Mouse (Mus musculus): ENCODE measurements around the gene Spata22. TPM values are rescaled to one million over a fixed set of nuclear protein-coding genes. Genes with fewer than 3 reads are reported as not detected.
"Not testable (repeated sequence)": the region's sequence is repeated elsewhere in the genome, so short reads cannot be mapped to it uniquely, and the experiment has no call there.

Spata22 gene
- polyA plus RNA-seq, 1 experiment from 2014 or later, result 0.29 TPM

DNA sequence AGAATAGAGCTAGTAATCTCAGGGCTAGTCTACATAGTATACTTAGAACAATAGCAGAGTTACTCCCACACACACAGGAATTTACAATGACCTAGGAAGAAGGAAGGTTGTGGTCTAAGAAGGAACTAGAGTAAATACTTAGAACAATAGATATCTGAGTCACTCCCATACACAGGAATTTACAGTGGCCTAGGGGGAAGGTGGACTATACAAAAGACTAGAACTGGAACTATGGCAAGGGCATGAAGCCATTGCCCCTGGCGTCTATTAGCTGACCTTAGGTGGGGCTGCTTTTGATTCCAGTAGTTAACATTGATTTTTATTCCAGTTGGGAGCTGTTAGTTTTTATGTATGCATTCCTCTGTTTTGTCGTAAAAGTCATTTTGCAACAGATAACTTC lies 11.0 kb upstream of the Spata22 start:
- not testable (repeated sequence) for H3K4me3 ChIP-seq (ENCODE audit: low read depth, low read length); H3K9me3 ChIP-seq (replicated peaks; ENCODE audit: control insufficient read depth, low read length, poor library complexity, severe bottlenecking); ATAC-seq; H3K36me3 ChIP-seq (ENCODE audit: control insufficient read depth, insufficient read depth, low read length); H3K4me1 ChIP-seq (ENCODE audit: control insufficient read depth, insufficient read depth, low read length); H3K9ac ChIP-seq (ENCODE audit: low read depth, low read length); H3K4me2 ChIP-seq (ENCODE audit: low read length); H3K27me3 ChIP-seq (ENCODE audit: control insufficient read depth, insufficient read depth, low read depth, low read length); H3K27ac ChIP-seq (ENCODE audit: low read length)
- WGBS, result 80% methylated on average over 2 of the region's 2 CpGs

DNA sequence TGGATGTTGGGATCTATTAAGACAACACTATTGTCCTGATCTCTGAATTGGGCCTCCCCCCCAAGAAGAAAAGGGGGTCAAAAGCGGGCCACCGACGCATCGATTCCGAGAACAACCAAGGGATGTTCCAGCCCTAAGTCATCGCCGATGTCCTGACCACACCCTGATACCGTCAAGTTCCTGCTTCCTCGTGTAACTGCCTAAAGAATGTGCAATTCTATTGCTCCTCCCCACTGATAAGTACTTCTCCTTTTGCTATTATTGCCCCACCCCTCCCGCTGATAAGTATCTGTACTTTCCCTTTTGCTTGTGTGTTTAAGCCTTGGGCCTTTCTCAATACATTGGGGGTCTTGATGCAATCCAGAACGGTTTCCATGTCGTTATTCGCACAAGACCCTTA lies 8.5 kb upstream of the Spata22 start:
- WGBS, result 94% methylated on average over 13 of the region's 13 CpGs
- H3K4me2 ChIP-seq (ENCODE audit: low read length), result not testable (repeated sequence)

DNA sequence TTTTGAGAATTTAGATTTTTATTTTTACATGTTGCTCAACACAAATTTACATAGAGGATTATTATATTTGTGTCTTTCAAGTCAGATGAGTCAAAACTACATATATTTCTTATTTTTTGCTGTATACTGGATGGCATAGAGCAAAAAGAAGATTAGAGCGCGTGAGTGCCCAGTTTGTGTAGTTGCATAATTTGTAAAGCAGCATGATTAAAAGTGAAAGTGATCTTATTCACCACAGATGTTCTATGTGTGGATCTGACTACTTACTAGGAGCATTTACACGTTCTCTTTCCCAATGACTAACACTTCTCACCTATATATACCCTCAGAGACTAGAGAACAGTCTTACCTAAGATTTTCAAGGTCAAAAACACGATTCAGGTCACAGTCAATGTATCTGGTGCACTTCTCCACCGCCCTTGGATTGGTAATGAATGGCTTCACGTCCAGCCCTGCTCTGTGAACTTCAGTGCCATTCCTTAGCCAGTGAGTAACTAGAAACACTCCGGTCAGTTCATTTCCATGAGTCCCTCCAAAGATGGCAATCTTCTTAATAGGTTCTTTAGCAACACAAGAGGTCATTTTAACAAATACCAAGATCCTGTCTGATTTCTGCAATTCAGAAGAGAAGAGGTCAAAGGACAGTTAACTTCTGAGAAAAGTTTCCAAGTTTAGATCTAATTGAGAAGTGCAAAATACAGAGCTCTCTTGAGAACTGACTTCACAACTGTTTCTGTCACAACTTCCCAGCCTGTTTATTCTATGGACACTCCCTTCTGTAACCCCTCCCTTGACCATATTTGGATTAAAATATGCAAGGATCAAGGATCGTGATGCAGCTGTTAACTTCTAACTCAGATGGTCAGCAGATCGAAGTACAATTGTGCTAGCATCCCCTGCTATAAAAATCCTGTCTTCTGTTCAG lies 5.4 kb upstream of the Spata22 start:
- Histone ChIP-seq H3K9me3 (replicated peaks; ENCODE audit: control insufficient read depth, low read length, poor library complexity, severe bottlenecking) (no peaks in the 10 kb centered on the region), H3K4me3 (ENCODE audit: low read depth, low read length) (no peak overlapping the region), H3K27me3 (ENCODE audit: control insufficient read depth, insufficient read depth, low read depth, low read length) (no peaks in the 10 kb centered on the region), H3K4me2 (ENCODE audit: low read length) (no peak overlapping the region), H3K36me3 (ENCODE audit: control insufficient read depth, insufficient read depth, low read length) (no peaks in the 10 kb centered on the region), H3K9ac (ENCODE audit: low read depth, low read length) (no peak overlapping the region), H3K27ac (ENCODE audit: low read length) (no peak overlapping the region), H3K4me1 (ENCODE audit: control insufficient read depth, insufficient read depth, low read length) (no peaks in the 10 kb centered on the region)
- WGBS, result 76% methylated on average over 9 of the region's 9 CpGs
- ATAC-seq, result no peak

More for the DNA sequence above, 8.5 kb upstream of the Spata22 start:
- not testable (repeated sequence) for H3K4me1 ChIP-seq (ENCODE audit: control insufficient read depth, insufficient read depth, low read length); H3K27ac ChIP-seq (ENCODE audit: low read length); ATAC-seq; H3K27me3 ChIP-seq (ENCODE audit: control insufficient read depth, insufficient read depth, low read depth, low read length); H3K9ac ChIP-seq (ENCODE audit: low read depth, low read length); H3K4me3 ChIP-seq (ENCODE audit: low read depth, low read length); H3K9me3 ChIP-seq (replicated peaks; ENCODE audit: control insufficient read depth, low read length, poor library complexity, severe bottlenecking); H3K36me3 ChIP-seq (ENCODE audit: control insufficient read depth, insufficient read depth, low read length)

DNA sequence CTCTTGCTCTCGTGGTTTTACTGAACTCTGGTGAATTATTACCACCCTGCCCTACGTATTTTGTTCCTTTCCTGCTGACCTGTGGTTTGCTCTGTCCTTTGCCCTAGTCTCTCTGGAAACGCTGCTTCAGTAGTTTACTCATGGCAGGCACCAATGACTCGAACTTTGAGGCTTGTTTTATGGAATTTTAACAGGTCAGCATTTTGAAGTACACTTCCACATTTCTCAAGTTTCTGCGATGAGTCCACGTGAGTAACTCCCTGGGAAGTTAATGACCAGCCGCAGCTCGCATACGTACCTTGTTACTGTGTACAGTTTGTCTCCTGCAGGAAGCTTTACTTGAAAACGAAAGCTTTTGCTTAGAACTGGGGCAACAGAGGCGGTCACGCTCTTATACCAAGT lies 3.1 kb upstream of the Spata22 start:
- Histone ChIP-seq H3K4me2 (ENCODE audit: low read length) (no peak overlapping the region), H3K4me1 (ENCODE audit: control insufficient read depth, insufficient read depth, low read length) (no peaks in the 10 kb centered on the region), H3K27me3 (ENCODE audit: control insufficient read depth, insufficient read depth, low read depth, low read length) (no peaks in the 10 kb centered on the region), H3K27ac (ENCODE audit: low read length) (no peak overlapping the region), H3K9ac (ENCODE audit: low read depth, low read length) (no peak overlapping the region), H3K9me3 (replicated peaks; ENCODE audit: control insufficient read depth, low read length, poor library complexity, severe bottlenecking) (no peaks in the 10 kb centered on the region), H3K4me3 (ENCODE audit: low read depth, low read length) (no peak overlapping the region), H3K36me3 (ENCODE audit: control insufficient read depth, insufficient read depth, low read length) (no peaks in the 10 kb centered on the region)
- no peak for ATAC-seq
- 67% methylated on average over 12 of the region's 12 CpGs for WGBS

DNA sequence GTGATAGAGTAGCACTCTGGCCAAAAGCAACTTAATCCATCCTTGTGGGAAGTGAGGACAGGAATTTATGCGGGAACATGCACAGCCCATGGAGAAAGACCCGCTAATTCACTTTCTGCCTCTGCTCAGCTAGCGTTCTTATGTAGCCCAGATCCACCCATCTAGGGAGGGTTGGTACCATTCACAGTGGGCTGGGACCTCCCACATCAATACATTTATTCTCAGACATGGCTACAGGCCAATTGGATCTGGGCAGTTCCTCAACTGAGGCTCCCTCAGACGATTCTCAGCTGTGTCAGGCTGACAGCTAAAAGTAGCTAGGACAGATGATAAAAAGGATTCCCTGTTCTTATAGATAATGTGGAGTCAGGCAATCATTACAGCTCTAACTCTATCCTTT lies 2.2 kb upstream of the Spata22 start:
- WGBS, result 67% methylated on average over 4 of the region's 4 CpGs

DNA sequence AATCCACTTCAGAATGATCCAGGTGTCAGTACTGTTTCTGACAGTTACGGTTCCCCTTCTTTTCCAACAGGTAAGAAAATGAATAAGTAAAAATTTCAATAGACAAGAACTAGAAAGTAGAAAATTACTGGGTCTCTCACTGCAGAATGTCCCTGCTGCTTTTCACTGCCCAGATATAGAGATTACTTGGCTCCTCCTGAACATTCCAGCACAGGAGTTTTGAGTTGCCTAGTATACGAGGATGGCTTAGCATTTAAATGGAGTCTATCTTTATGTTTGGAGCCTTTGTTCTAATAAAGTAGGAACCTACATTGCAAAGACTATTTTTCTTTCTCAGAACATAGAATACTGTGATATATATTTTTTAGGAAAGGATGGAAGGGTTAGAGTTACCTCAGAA lies 3.8 kb downstream of the Spata22 start:
- no peaks in the 10 kb centered on the region for H3K27me3 ChIP-seq (ENCODE audit: control insufficient read depth, insufficient read depth, low read depth, low read length)
- H3K9ac ChIP-seq (ENCODE audit: low read depth, low read length), result no peak overlapping the region
- no peak overlapping the region for H3K4me3 ChIP-seq (ENCODE audit: low read depth, low read length)
- H3K27ac ChIP-seq (ENCODE audit: low read length), result no peak overlapping the region
- ATAC-seq, result no peak
- H3K36me3 ChIP-seq (ENCODE audit: control insufficient read depth, insufficient read depth, low read length), result no peaks in the 10 kb centered on the region
- H3K4me2 ChIP-seq (ENCODE audit: low read length), result no peak overlapping the region
- H3K4me1 ChIP-seq (ENCODE audit: control insufficient read depth, insufficient read depth, low read length), result no peaks in the 10 kb centered on the region
- 57% methylated on average over 2 of the region's 2 CpGs for WGBS
- no peaks in the 10 kb centered on the region for H3K9me3 ChIP-seq (replicated peaks; ENCODE audit: control insufficient read depth, low read length, poor library complexity, severe bottlenecking)

More for the DNA sequence above, 2.2 kb upstream of the Spata22 start:
- no peak for ATAC-seq
- no peak overlapping the region for H3K9ac ChIP-seq (ENCODE audit: low read depth, low read length)
- no peak overlapping the region for H3K4me3 ChIP-seq (ENCODE audit: low read depth, low read length)
- no peak overlapping the region for H3K4me2 ChIP-seq (ENCODE audit: low read length)
- H3K4me1 ChIP-seq (ENCODE audit: control insufficient read depth, insufficient read depth, low read length), result no peaks in the 10 kb centered on the region
- H3K9me3 ChIP-seq (replicated peaks; ENCODE audit: control insufficient read depth, low read length, poor library complexity, severe bottlenecking), result no peaks in the 10 kb centered on the region
- no peaks in the 10 kb centered on the region for H3K36me3 ChIP-seq (ENCODE audit: control insufficient read depth, insufficient read depth, low read length)
- H3K27me3 ChIP-seq (ENCODE audit: control insufficient read depth, insufficient read depth, low read depth, low read length), result no peaks in the 10 kb centered on the region
- no peak overlapping the region for H3K27ac ChIP-seq (ENCODE audit: low read length)

DNA sequence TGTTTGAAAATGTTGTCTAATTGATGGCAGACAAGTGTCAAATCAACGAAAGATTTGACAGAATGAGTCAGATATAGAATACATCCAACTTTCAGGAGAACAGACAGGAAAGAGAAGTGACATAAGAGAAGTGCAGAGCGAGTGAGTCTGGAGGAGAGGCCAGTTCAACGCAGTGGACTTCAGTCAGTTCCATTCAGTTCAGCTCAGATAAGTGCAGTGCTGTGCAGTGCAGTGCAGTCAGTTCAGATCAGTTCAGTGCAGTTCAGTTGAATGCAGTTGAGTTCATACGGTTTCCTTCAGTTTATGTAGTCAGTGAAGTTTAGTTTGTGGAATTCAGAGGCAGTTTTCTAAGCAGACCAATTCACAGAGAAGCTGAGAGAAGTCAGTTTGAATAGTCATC lies 7.4 kb downstream of the Spata22 start:
- 85% methylated on average over 4 of the region's 4 CpGs for WGBS
- Histone ChIP-seq H3K36me3 (ENCODE audit: control insufficient read depth, insufficient read depth, low read length) (no peaks in the 10 kb centered on the region), H3K9ac (ENCODE audit: low read depth, low read length) (no peak overlapping the region), H3K4me3 (ENCODE audit: low read depth, low read length) (no peak overlapping the region), H3K4me1 (ENCODE audit: control insufficient read depth, insufficient read depth, low read length) (no peaks in the 10 kb centered on the region), H3K4me2 (ENCODE audit: low read length) (no peak overlapping the region), H3K9me3 (replicated peaks; ENCODE audit: control insufficient read depth, low read length, poor library complexity, severe bottlenecking) (no peaks in the 10 kb centered on the region), H3K27me3 (ENCODE audit: control insufficient read depth, insufficient read depth, low read depth, low read length) (no peaks in the 10 kb centered on the region), H3K27ac (ENCODE audit: low read length) (no peak overlapping the region)
- no peak for ATAC-seq

DNA sequence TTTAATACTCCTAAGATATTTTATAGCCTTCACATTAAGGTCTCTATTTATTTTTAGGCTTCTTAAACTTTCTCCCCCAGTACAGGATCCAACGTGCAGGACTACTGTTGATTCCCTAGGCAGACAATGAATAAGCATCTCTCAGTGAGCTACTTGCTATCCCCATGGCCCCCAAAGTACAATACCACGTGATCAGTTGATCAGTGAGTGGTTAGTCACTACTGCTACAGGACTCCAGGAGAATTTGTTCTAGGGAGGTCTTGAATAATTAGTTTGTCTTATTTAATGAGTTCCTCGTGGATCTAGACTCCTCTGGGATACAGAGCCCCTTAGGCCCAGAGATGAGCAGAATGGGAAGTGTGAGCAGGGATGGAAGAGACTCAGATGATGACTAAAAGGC lies 20.9 kb downstream of the Spata22 start, which contains the start of gene Olfr20:
TSS of gene Olfr20 (plus strand) at position 301 of the 400 bp plus-strand sequence.
- no peak within 1 kb of the TSS for H3K9ac ChIP-seq (ENCODE audit: low read depth, low read length)
- no peak within 1 kb of the TSS for H3K4me2 ChIP-seq (ENCODE audit: low read length)
- H3K27ac ChIP-seq (ENCODE audit: low read length), result no peak within 1 kb of the TSS
- no peaks in the 10 kb centered on the region for H3K9me3 ChIP-seq (replicated peaks; ENCODE audit: control insufficient read depth, low read length, poor library complexity, severe bottlenecking)
- H3K27me3 ChIP-seq (ENCODE audit: control insufficient read depth, insufficient read depth, low read depth, low read length), result no peaks in the 10 kb centered on the region
- no peak within 1 kb of the TSS for H3K4me3 ChIP-seq (ENCODE audit: low read depth, low read length)
- no peak for ATAC-seq
- H3K36me3 ChIP-seq (ENCODE audit: control insufficient read depth, insufficient read depth, low read length), result no peaks in the 10 kb centered on the region
- no peaks in the 10 kb centered on the region for H3K4me1 ChIP-seq (ENCODE audit: control insufficient read depth, insufficient read depth, low read length)
- WGBS, result 47% methylated on average over 3 of the region's 3 CpGs

DNA sequence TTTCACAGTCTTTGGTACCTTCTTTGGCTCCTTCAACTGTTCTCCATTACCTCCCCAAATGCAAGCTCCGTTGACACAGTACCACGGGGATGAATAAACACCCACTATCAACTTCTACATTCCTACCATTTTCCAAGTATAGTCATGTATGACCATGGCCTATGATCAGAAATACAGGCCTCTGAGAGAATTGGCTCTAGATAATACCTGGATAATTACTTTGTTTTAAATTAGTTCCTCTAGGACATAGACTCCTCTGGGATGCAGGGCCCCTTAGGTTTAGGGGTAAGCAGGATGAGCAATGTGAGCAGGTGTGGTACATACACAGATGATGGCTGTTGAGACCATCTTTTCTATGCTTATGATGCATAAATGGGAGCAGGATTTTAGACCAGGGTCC lies 41.4 kb downstream of the Spata22 start, which contains the start of gene Olfr376:
TSS of gene Olfr376 (plus strand) at position 301 of the 400 bp plus-strand sequence.
- Histone ChIP-seq H3K4me1 (ENCODE audit: control insufficient read depth, insufficient read depth, low read length) (no peaks in the 10 kb centered on the region), H3K4me3 (ENCODE audit: low read depth, low read length) (no peak within 1 kb of the TSS), H3K9me3 (replicated peaks; ENCODE audit: control insufficient read depth, low read length, poor library complexity, severe bottlenecking) (no peaks in the 10 kb centered on the region), H3K36me3 (ENCODE audit: control insufficient read depth, insufficient read depth, low read length) (no peaks in the 10 kb centered on the region), H3K27me3 (ENCODE audit: control insufficient read depth, insufficient read depth, low read depth, low read length) (no peaks in the 10 kb centered on the region), H3K4me2 (ENCODE audit: low read length) (no peak within 1 kb of the TSS), H3K27ac (ENCODE audit: low read length) (no peak within 1 kb of the TSS), H3K9ac (ENCODE audit: low read depth, low read length) (no peak within 1 kb of the TSS)
- no peak for ATAC-seq
- 93% methylated on average over 2 of the region's 2 CpGs for WGBS

Data from midbrain, embryonic 16.5 days (tissue).